Mouse (Mus musculus): ENCODE results near the gene C5ar1. TPM values are rescaled to one million over a fixed set of nuclear protein-coding genes. Genes with fewer than 3 reads are reported as not detected.
"Not testable (repeated sequence)": the region's sequence is repeated elsewhere in the genome, so short reads cannot be mapped to it uniquely, and the experiment has no call there.

The C5ar1 gene
- polyA plus RNA-seq, 1 experiment = 6.6 TPM

DNA sequence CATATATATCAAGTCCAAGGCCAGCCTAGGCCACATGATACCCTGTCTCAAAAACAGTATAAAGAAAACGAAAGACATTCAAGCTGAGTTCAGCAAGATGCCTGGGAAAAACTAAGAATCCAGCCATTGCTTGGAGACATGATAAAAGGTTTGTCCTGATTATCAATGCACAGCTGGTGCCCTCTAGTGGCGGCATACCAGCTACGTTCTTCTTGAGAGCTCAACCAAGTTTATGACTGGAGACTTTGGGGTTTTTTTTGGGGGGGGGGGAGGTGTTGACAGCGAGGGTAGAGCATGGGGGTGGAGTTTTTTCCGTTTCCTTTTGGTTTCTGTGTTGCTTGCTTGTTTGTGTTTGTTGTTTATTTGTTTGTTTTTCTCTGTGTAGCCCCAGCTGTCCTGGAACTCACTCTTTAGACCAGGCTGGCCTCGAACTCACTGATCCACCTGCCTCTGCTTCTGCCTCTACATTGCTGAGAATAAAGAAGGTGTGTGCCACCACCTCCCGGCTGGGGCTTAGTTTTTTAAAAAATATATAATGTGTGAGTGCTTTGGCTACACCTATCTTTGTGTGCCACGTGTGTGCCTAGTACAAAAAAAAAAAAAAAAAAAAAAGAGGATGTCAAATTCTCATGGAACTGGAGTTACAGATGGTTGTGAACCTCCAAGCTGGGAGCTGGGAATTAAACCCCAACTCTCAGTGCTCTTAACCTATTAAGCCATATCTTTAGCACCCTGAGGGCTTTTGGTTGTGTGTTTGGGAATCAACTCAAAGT lies 3.9 kb upstream of the C5ar1 start:
- Histone ChIP-seq H3K4me1 (peaks cover 47% of the 10 kb centered on the region), H3K27me3 (replicated peaks) (no peaks in the 10 kb centered on the region), H3K4me3 (replicated peaks) (no peak overlapping the region), H3K9me3 (no peaks in the 10 kb centered on the region), H3K36me3 (replicated peaks; ENCODE audit: low read length) (peaks cover 6% of the 10 kb centered on the region)
- TF ChIP-seq GATA1 (IDR thresholded peaks at IDR 0.05; ENCODE audit: borderline replicate concordance, low read length) = no peak
- TF ChIP-seq FLI1 (IDR thresholded peaks at IDR 0.05; ENCODE audit: low read length) = no peak

DNA sequence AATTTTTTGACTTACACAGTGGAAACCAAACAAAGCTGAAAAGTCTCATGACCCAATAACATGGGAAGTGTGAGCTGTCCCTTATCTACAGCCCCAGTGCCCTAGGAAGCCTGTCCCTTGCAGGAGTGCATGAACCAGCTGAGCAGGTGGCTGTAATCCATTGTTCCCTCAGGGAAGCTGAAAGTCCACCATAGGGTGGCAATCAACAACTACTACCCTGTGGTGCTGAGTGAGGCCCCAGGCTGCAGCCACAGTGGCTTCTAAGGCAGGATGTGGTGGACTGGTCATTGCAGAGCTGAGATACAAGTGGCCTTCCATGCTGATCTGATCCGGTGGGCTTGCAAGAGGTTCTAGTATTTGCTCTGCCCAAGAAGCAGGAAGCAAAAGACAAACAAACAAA lies 1.8 kb upstream of the C5ar1 start:
- H3K27me3 ChIP-seq (replicated peaks) = no peaks in the 10 kb centered on the region
- H3K4me3 ChIP-seq (replicated peaks) = peak overlapping the region; percentile 71
- H3K9me3 ChIP-seq = no peaks in the 10 kb centered on the region
- TF ChIP-seq GATA1 (IDR thresholded peaks at IDR 0.05; ENCODE audit: borderline replicate concordance, low read length) (no peak), FLI1 (IDR thresholded peaks at IDR 0.05; ENCODE audit: low read length) (no peak)
- peaks cover 57% of the 10 kb centered on the region for H3K4me1 ChIP-seq
- no peaks in the 10 kb centered on the region for H3K36me3 ChIP-seq (replicated peaks; ENCODE audit: low read length)

DNA sequence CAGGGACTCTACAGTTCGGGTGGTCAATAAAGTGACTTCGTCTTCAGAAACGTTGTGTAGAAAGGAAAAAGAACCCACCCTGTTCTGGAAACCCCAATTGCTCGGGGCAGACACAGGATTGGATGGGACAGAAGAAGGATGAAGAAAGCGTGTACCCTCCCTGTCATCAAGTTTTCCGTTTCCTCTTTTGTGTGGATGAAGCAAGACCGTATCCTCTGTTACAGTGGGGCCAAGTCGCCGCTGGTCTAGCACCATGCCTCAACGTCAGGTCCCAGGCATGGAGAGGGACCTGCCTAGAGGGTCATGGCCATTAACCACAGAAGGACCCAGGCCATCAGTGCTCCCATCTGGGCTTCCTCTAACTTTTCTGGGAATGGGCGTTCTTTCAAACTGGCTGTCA lies 1.5 kb downstream of the C5ar1 start:
- H3K4me3 ChIP-seq (replicated peaks) = peak overlapping the region; percentile 79
- peaks cover 74% of the 10 kb centered on the region for H3K4me1 ChIP-seq

DNA sequence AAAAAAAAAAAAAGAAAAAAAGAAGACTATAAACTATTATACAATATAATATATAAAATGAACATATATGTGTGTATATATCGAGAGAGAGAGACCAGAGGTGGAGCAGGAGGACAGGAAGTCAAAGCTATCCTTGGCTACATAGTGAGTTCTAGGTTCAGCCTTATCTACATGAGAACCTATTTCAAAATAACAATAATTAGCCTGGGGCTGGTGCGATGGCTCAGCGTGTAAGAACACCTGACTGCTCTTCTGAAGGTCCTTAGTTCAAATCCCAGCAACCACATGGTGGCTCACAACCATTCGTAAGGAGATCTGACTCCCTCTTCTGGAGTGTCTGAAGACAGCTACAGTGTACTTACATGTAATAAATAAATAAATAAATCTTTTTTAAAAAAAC lies 3.4 kb downstream of the C5ar1 start:
- H3K27me3 ChIP-seq (replicated peaks); H3K9me3 ChIP-seq; H3K36me3 ChIP-seq (replicated peaks; ENCODE audit: low read length); H3K4me3 ChIP-seq (replicated peaks): not testable (repeated sequence)
- H3K4me1 ChIP-seq = peaks cover 74% of the 10 kb centered on the region

More for the DNA sequence above, 1.5 kb downstream of the C5ar1 start:
- TF ChIP-seq FLI1 (IDR thresholded peaks at IDR 0.05; ENCODE audit: low read length) = no peak
- no peak for TF ChIP-seq GATA1 (IDR thresholded peaks at IDR 0.05; ENCODE audit: borderline replicate concordance, low read length)
- Histone ChIP-seq H3K9me3 (no peaks in the 10 kb centered on the region), H3K27me3 (replicated peaks) (no peaks in the 10 kb centered on the region), H3K36me3 (replicated peaks; ENCODE audit: low read length) (no peaks in the 10 kb centered on the region)

DNA sequence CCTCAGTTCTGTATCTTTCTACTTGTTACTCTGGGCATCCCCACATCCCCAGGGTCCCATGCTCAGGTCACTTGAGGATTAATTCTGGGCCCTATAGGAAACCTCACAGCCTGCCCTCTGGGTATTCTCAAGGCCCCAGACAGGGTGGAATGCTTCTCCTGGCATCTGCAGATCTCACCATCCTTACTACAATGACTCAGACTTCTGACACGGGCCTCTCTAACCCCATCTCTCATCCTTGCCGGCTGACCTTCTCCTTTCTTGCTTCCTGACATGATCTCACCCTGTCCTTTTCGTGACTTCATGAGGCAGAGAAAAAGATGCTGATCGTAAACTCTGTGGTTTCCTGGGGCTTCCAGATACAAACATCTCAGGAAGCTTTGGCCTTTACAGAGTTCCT lies 5.1 kb downstream of the C5ar1 start:
- Histone ChIP-seq H3K27me3 (replicated peaks) (no peaks in the 10 kb centered on the region), H3K36me3 (replicated peaks; ENCODE audit: low read length) (no peaks in the 10 kb centered on the region), H3K4me3 (replicated peaks) (peak overlapping the region; percentile 76), H3K4me1 (peaks cover 68% of the 10 kb centered on the region), H3K9me3 (no peaks in the 10 kb centered on the region)
- TF ChIP-seq GATA1 (IDR thresholded peaks at IDR 0.05; ENCODE audit: borderline replicate concordance, low read length) = no peak
- TF ChIP-seq FLI1 (IDR thresholded peaks at IDR 0.05; ENCODE audit: low read length) = no peak

DNA sequence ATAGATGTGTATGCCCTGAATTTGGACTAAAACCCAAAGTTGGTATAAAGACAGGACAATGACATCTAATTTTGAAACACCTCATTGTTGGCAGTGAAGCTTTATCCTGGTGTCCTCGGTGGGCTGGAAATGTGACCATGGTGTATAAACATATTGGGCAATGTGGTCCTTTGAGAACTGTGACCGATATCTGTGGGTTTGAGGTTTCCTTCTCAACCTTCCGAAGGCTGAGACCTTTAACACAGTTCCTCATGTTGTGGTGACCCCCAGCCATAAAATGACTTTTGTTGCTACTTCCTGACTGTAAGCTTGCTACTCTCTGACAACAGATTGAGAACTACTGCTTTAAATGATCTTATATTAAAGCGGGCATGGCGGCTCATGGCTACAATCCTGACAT lies 8.7 kb downstream of the C5ar1 start:
- Histone ChIP-seq H3K36me3 (replicated peaks; ENCODE audit: low read length) (peaks cover 14% of the 10 kb centered on the region), H3K9me3 (peaks cover 5% of the 10 kb centered on the region; the same call in 1 of the 2 replicates), H3K4me1 (peaks cover 73% of the 10 kb centered on the region), H3K4me3 (replicated peaks) (peak overlapping the region; percentile 11), H3K27me3 (replicated peaks) (peaks cover 11% of the 10 kb centered on the region)
- no peak for TF ChIP-seq GATA1 (IDR thresholded peaks at IDR 0.05; ENCODE audit: borderline replicate concordance, low read length)
- TF ChIP-seq FLI1 (IDR thresholded peaks at IDR 0.05; ENCODE audit: low read length) = no peak

DNA sequence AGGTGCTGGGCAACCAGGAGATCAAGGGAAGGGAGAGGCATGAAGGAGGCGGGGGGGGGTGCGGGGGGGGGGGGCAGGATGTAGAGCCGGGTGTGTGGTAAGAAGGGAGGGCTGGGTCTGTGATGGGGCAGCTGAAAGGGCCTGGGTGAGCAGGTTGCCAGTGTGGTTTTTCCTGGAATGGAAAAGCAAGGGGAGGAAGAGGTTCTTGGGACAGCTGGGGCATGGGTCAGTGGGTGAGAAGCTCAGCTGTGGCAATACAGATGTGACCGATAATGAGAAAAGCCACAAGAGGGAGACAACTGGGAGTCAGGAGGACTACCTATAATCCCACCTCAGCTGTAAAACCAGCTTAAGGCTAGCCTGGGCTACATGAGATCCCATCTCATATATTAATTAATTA lies 13.4 kb downstream of the C5ar1 start:
- peaks cover 14% of the 10 kb centered on the region for H3K36me3 ChIP-seq (replicated peaks; ENCODE audit: low read length)
- H3K4me3 ChIP-seq (replicated peaks) = no peak overlapping the region
- peaks cover 11% of the 10 kb centered on the region for H3K27me3 ChIP-seq (replicated peaks)
- no peak for TF ChIP-seq FLI1 (IDR thresholded peaks at IDR 0.05; ENCODE audit: low read length)
- no peak for TF ChIP-seq GATA1 (IDR thresholded peaks at IDR 0.05; ENCODE audit: borderline replicate concordance, low read length)
- H3K4me1 ChIP-seq = peaks cover 83% of the 10 kb centered on the region
- H3K9me3 ChIP-seq = peaks cover 5% of the 10 kb centered on the region; the same call in 1 of the 2 replicates

DNA sequence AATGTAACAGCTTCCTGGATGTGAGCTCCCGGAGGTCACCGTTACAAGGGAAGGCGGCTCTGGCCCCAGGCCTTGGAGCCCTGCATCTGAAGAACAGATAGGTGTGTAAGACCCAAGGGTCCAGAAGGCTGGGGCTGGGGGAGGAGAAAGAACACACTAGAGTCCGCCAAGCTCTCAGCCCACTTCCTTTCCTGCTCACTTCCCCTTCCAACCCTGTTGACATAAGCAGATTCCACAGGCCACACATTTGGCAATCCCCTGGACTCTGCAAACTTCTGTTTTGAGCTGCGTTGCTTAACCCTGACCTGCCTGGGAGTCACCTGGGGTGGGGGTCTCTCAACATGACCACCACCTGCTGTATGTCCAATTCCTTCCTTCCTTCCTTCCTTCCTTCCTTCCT lies 15.3 kb downstream of the C5ar1 start, which contains the start of gene C5ar2:
TSS of gene C5ar2 (minus strand) at position 88 of the 400 bp plus-strand sequence.
- peak within 1 kb of the TSS; percentile 40 for H3K4me3 ChIP-seq (replicated peaks)
- H3K27me3 ChIP-seq (replicated peaks) = peaks cover 11% of the 10 kb centered on the region
- TF ChIP-seq GATA1 (IDR thresholded peaks at IDR 0.05; ENCODE audit: borderline replicate concordance, low read length) = no peak
- no peak for TF ChIP-seq FLI1 (IDR thresholded peaks at IDR 0.05; ENCODE audit: low read length)
- peaks cover 92% of the 10 kb centered on the region for H3K4me1 ChIP-seq
- peaks cover 13% of the 10 kb centered on the region for H3K36me3 ChIP-seq (replicated peaks; ENCODE audit: low read length)
- H3K9me3 ChIP-seq = peaks cover 5% of the 10 kb centered on the region; the same call in 1 of the 2 replicates

DNA sequence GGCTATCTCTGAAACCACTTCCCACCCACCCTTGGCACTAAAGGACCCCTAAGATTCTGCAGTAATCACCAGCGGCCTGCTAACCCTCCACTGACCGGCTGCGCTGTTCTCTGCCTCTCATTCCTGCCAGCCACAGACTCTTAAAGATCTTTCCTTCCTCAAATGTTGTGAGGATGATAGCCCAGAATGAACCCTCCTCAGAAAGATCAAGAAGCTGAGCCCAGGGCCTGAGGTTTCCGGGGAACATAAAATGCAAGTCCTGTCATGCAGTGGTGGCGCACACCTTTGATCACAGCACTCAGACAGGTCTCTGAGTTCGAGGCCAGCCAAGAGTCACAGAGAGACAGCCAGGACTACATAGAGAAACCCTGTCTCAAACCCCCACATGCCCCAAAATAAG lies 17.1 kb downstream of the C5ar1 start:
- Histone ChIP-seq H3K4me1 (peaks cover 90% of the 10 kb centered on the region), H3K36me3 (replicated peaks; ENCODE audit: low read length) (peaks cover 8% of the 10 kb centered on the region), H3K4me3 (replicated peaks) (peak overlapping the region; percentile 42), H3K9me3 (peaks cover 4% of the 10 kb centered on the region), H3K27me3 (replicated peaks) (no peaks in the 10 kb centered on the region)
- TF ChIP-seq FLI1 (IDR thresholded peaks at IDR 0.05; ENCODE audit: low read length) = no peak

DNA sequence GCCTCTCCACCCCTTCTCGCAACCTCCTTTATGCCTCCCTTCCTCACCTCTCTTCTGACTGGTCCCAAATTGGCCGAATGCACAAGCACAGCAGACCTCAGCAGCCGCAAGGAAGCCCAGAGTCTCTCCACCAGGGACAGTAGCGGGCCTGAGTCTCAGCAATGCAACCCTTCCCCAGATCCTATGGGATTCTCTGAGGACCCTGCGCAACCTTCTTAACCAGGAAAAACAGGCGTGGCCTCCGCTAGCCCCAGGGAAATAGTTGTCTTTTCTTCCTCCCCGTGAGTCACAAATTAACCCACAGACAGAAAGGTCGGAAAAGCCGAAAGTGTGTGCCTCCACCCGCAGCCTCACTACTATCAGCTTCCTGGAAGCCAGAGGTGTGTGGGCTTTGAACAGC lies 17.6 kb downstream of the C5ar1 start:
- H3K9me3 ChIP-seq = peaks cover 7% of the 10 kb centered on the region
- no peaks in the 10 kb centered on the region for H3K27me3 ChIP-seq (replicated peaks)
- H3K36me3 ChIP-seq (replicated peaks; ENCODE audit: low read length) = peaks cover 12% of the 10 kb centered on the region
- H3K4me1 ChIP-seq = peaks cover 86% of the 10 kb centered on the region
- peak overlapping the region; percentile 42 for H3K4me3 ChIP-seq (replicated peaks)
- TF ChIP-seq FLI1 (IDR thresholded peaks at IDR 0.05; ENCODE audit: low read length) = no peak
- no peak for TF ChIP-seq GATA1 (IDR thresholded peaks at IDR 0.05; ENCODE audit: borderline replicate concordance, low read length)
